Mouse (Mus musculus) layer of hippocampus, adult 9-10 months (tissue): ENCODE results near the gene Cdyl2.

Experiments
- DNase-seq: peaks from one replicate; pipeline ENCODE4 v3.0.0; 2022; ENCODE audit warnings: low spot score

The Cdyl2 gene

GRCm38 (mm10) chr8:116671543-116671942, 61.2 kb downstream of the Cdyl2 start:
- DNase-seq = no peak

- DNase-seq = no peak
These were observed 62.2 kb downstream of the Cdyl2 start for GRCm38 (mm10) chr8:116670604-116671003.

DNA sequence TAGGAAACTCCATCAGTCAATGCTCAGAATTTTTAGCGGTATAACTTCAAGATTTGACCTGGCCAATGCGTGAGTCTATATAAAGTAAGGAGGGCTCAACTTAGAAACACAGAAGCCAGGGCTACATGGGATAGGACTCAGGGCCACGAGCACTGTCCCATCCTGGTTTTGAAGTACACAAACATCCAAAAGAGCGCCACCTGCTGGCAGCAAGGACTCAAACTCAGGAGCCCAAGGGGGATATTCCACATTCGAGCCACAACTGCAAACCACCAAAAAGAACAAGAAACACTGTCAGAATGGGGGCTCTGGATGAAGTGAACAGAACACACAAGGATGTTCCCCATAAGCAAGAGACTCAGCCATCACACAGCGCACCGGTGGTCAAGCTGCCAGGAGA, 63.8 kb downstream of the Cdyl2 start:
- no peak for DNase-seq

- no peak for DNase-seq
These were observed 65.9 kb downstream of the Cdyl2 start for GRCm38 (mm10) chr8:116666781-116667325.

DNA sequence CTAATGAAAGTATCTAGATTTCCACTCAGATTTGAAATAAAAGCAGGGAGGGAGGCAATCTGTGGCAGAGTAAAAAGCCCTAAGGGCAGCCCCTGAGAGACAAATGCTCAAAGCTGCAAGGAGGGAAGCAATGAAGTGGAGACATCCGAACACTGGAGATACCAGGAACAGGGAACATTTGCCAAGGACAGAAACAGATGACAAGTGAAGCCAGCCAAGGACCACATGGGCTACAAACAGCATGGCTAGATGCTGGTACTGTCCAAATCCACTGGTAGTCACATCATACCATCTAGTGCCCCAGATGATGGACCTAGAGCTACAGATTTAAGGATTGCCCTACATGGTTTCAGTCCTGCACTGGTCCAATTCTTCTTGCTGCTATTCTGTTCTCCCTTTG, 71.3 kb downstream of the Cdyl2 start:
- DNase-seq = no peak

DNA sequence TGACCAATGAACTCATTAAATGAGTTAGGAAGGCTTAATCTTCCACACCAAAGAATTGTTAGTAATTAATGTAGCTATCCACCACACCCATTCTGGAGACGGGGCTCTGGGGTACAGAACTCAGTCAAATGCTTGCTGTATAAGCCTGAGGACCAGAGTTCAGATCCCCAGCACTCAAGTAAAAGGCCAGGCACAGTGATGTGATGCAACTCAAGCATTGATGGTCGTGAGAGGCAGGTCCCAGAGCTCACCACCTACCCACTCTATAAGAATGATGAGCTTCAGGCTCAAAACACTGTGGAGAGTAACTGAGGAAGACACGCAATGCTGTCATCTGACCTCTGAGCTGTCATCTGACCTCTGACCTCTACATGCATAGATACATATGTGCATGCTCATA, 76.0 kb downstream of the Cdyl2 start:
- no peak for DNase-seq

- no peak for DNase-seq
These were observed 77.9 kb downstream of the Cdyl2 start for GRCm38 (mm10) chr8:116654881-116655280.

GRCm38 (mm10) chr8:116652949-116653348, 79.8 kb downstream of the Cdyl2 start:
- no peak for DNase-seq

DNA sequence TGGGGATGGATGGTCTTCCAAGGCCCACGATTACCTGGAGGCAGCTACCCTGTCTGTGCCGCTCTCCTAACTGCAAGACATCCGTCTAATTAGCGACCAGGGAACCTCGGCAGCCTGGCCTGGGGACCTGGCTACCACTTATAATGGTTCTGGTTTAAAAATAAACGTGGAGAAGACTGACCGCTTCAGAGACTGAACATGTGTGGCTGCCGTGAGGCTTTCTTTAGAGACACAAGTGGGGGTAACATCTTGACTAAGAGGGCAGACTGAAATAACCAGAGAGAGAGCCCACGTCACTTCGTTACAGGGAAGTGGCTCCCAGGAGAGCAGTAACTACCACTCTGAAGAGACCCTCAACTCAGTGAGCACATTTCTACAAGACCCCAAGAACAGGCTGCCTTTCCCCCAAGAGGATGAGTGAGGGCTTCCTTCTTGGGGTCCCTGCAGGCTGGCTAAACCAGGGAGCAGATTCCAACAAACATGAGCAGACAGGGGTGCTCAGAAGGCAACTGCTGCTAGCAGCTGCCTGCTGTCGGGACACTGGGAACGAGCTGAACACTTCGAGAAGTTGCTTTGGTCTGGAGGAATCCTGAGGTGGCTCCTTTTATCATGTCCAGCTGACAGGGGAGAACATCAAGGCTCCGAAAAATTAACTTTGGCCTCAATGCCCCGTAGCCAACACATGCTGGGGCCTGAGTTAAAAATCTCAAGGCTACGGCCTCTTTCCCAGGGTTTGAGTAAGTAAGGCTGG, 82.6 kb downstream of the Cdyl2 start:
- DNase-seq = no peak

GRCm38 (mm10) chr8:116645376-116645775, 87.4 kb downstream of the Cdyl2 start:
- DNase-seq = no peak

DNA sequence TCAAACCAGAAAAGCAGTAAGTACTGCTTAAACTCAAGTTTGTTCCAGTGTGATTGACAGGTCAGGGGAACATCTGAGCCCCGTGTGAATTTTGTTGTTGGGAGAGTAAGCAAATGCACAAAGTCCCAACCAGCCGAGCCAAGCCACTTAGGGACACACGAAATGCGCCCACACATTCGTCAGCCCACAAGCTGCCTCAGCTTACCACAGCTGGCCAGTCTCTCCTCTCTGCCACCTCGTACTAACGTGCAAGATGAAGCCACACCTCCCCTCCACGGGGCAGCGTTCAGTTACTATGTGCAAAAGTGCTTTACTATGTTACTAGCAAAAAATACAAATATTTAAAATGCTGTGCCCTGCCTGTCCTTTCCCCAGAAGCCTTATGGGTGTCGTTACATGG, 91.9 kb downstream of the Cdyl2 start:
- DNase-seq = no peak

- no peak for DNase-seq
These were observed 94.8 kb downstream of the Cdyl2 start for GRCm38 (mm10) chr8:116637998-116638397.

GRCm38 (mm10) chr8:116637193-116637592, 95.6 kb downstream of the Cdyl2 start:
- DNase-seq = no peak

DNA sequence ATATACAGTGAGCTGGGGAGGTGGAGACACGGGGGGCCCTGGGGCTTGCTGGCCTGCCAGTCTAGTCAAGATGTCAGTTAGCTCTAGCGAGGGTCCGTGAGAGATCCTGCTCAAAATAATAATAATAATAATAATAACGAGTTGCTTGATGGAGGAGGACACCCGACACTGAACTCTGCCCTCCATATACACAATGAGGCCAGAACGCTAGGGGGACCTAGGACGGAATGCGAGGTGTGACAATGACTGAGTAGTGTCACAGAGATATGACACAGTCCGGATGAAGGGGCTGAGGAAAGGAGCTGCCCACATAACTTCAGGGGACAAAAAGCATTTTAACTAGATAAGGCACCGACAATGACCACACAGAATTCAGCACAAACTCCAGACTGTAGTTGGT, 96.4 kb downstream of the Cdyl2 start:
- DNase-seq = no peak

DNA sequence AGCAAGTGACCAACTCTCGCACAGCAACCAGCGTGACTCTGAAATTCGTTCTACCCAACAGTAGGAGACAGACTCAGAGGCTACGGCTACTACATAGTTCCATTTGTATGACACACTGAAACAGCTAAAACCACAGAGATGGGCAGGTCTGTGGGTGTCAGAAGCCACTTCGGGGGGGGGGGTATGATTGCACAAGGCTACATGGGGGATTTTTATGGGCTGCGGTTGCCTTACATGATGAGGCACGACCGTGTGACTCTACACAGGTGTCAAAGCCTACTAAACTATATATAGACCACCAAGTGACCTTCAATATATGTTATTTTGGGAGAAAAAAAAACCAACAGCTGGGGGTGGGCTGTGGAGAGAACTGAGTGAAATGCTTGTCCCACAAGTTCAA, 96.8 kb downstream of the Cdyl2 start:
- no peak for DNase-seq

- DNase-seq = no peak
These were observed 97.5 kb downstream of the Cdyl2 start for GRCm38 (mm10) chr8:116635261-116635660.

DNA sequence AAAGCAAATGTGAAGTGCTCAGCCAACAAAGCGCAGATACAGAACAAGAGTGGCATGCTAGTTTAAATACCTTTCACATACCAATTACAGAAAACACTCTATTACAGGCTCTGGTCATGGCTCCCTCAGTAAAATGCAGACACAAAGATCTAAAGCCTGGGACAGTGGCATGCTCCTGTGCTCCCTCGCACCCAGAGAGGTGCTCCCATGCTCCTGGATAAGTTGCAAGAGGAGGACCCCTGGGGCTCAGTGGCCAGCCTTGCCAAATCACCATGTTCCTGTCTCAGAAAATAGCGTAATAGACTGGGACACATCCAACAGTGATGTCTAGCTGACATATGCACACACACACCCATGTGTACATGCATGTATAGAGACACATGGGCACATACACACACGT, 98.4 kb downstream of the Cdyl2 start:
- no peak for DNase-seq

- no peak for DNase-seq
These were observed 99.2 kb downstream of the Cdyl2 start for GRCm38 (mm10) chr8:116633470-116634150.

GRCm38 (mm10) chr8:116630066-116630465, 102.7 kb downstream of the Cdyl2 start:
- no peak for DNase-seq

GRCm38 (mm10) chr8:116628975-116629374, 103.8 kb downstream of the Cdyl2 start:
- DNase-seq = no peak

DNA sequence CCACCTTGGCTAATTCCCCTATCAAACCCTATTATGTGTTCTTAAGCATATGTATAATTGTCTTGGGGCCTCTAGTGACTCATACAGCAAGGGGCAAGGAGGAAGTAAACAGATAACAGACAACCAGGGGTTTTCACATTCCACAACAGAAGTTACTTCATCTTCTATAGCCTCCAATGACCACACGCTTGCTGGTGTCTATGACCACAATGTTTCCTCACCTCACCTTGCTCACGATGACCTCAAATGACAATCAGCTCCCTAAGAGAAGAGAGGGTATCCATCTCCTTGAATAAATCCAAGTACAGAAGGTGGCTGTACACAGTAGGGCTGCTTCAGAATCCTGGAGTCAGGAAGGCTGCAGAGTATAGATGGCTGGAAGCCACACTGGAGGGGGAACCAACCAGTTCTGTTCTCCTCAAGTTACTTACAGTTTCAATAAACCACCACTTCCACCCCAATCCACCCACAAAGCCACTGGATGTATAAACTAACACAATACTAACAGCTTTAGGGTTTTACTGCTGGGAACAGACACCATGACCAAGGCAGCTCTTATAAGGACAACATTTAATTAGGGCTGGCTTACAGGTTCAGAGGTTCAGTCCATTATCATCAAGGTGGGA, 104.8 kb downstream of the Cdyl2 start:
- no peak for DNase-seq

DNA sequence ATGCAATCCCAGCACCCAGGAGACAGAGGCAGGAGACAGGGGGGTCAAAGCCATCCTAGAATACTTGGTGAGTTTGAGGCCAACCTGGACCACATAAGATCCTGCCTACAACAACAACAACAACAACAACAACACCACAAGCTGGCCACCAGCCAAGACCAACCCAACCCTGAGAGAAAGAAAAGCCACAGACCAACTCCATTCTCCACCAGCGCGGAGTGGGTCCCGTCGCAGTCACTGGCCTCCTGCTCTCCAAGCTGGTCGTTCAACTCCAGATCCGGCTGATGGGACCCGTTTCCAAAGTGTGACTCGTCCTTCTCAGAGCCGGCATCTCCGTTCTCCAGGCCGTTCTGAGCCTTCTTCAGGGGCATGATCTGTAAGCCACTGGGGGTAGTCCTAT, 109.2 kb downstream of the Cdyl2 start:
- DNase-seq = no peak

GRCm38 (mm10) chr8:116622326-116622725, 110.5 kb downstream of the Cdyl2 start:
- no peak for DNase-seq
